Mouse (Mus musculus) embryonic fibroblast, embryonic 13.5 days (primary cell): ENCODE measurements around the gene Retn. TPM values are rescaled to one million over a fixed set of nuclear protein-coding genes. Genes with fewer than 3 reads are reported as not detected.

Experiments used
- H3K27ac ChIP-seq: 2 replicates; pipeline ENCODE4 v1.5.1; 2012; ENCODE audit warnings: low read length, control low read depth, inconsistent platforms; ENCODE audit not compliant: insufficient read depth
- H3K4me1 ChIP-seq: 2 replicates; pipeline ENCODE4 v1.6.1; 2011; ENCODE audit warnings: low read length; ENCODE audit not compliant: control insufficient read depth, insufficient read depth
- H3K4me3 ChIP-seq: 2 replicates; pipeline ENCODE4 v1.5.1; 2011; ENCODE audit warnings: mild to moderate bottlenecking, control low read depth, low read length; ENCODE audit not compliant: insufficient read depth
- CTCF ChIP-seq: IDR thresholded peaks from 2 replicates; pipeline ENCODE4 v1.5.1; 2011; ENCODE audit warnings: mild to moderate bottlenecking, control low read depth, low read length, moderate library complexity, borderline replicate concordance; ENCODE audit not compliant: insufficient read depth
- POLR2A ChIP-seq: IDR thresholded peaks from 2 replicates; pipeline ENCODE4 v1.6.1; 2011; ENCODE audit warnings: low read depth, mild to moderate bottlenecking, control low read depth, low read length, moderate library complexity
- polyA plus RNA-seq: library from polyadenylated mRNA; stranded (reverse); fragments of >200 nt; gene quantifications from 2 replicates; pipeline ENCODE4 v1.2.4, GENCODE M21; 2011; ENCODE audit warnings: low read depth; ENCODE audit not compliant: missing spikeins, insufficient read length

Retn gene
- polyA plus RNA-seq, 1 experiment: not detected

DNA sequence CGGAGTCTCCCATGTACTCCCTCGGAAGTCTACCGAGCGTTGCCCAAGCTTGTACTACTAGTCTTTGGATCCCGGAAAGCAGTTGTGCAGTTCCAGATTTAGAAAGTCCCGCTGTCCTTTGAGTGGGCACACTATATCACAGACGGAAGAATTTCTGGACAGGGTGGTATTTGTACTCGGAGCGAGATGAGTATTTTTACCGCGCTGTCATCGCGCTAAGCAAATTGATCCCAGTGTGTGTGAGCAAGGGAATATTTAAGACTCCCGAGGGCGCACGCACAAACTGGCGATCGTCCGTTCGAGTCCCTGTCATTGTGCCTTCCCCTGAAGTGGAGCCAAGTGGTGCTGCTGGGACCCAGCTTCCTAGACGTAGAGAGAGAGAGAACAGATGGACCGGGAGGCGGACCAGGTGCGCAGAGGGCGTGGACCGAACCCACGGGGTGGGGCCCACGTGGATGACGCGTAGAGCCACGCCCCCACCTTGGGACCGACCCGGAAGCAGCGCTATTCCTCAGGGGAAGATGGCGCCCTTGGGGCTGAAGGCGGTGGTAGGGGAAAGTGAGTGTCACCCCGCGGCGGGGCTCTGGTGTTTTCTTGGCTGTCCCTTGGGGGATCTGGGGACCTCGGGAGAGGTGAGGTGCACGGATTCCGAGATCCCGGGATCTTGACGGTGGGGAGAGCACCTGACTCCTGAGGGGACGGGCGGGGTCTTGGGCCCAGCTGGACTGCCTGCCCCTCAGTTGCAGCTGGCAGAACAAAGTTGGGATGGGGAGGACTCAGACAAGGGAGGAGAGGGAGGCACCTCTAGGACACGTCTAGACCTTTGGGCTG is 24.7 kb upstream of the Retn start, which contains the start of gene Stxbp2:
Gene Stxbp2 (plus strand): TSS at position 309 of the 831 bp plus-strand sequence.
- TF ChIP-seq CTCF: no peak
- TF ChIP-seq POLR2A: peak; percentile 54
- Histone ChIP-seq H3K27ac (no peak within 1 kb of the TSS), H3K4me3 (peak within 1 kb of the TSS; percentile 58)

DNA sequence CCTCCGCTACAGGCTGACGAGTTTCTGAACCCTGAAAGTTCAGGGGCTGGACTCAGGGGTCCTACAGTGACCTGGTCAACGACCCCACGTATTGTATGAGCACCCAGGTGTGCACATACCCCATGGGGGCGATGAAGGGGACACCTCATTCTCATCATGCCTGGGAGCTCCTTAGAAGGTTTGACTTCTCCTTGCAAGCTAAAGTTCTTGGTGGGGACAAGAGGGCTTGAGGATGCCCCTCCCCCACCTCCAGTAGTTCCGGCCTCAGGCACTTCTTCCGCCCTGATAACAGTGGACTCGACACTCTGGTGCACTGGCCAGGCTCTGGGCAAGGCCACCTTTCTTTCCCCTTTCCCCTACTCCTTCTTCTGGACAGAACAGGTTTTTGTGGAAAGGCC is 24.1 kb upstream of the Retn start:
- Histone ChIP-seq H3K4me3 (peak overlapping the region; percentile 58), H3K27ac (no peak overlapping the region), H3K4me1 (no peaks in the 10 kb centered on the region)
- TF ChIP-seq CTCF: no peak
- TF ChIP-seq POLR2A: no peak

More for the DNA sequence above, 24.7 kb upstream of the Retn start, which contains the start of gene Stxbp2:
- no peaks in the 10 kb centered on the region for H3K4me1 ChIP-seq

DNA sequence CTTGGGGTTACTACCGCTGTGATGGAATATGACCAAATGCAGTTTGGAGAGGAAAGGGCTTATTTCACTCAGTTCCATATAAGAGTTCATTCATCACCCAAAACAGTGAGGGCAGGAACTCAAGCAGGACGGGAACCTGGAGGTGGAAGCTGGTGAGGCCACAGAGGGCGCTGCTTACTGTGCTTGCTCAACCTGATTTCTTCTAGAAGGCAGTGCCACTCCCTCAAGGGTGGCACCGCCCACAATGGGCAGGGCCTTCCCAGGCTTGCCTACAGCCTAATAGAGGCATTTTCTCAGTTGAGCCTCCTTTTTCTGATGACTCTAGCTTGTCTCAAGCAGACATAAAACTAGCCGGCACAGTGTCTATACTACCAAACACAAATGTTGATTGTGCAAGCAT is 9.8 kb upstream of the Retn start:
- no peak for TF ChIP-seq POLR2A
- TF ChIP-seq CTCF: no peak
- Histone ChIP-seq H3K27ac (no peak overlapping the region), H3K4me1 (peaks cover 2% of the 10 kb centered on the region; the same call in 1 of the 2 replicates), H3K4me3 (no peak overlapping the region)

DNA sequence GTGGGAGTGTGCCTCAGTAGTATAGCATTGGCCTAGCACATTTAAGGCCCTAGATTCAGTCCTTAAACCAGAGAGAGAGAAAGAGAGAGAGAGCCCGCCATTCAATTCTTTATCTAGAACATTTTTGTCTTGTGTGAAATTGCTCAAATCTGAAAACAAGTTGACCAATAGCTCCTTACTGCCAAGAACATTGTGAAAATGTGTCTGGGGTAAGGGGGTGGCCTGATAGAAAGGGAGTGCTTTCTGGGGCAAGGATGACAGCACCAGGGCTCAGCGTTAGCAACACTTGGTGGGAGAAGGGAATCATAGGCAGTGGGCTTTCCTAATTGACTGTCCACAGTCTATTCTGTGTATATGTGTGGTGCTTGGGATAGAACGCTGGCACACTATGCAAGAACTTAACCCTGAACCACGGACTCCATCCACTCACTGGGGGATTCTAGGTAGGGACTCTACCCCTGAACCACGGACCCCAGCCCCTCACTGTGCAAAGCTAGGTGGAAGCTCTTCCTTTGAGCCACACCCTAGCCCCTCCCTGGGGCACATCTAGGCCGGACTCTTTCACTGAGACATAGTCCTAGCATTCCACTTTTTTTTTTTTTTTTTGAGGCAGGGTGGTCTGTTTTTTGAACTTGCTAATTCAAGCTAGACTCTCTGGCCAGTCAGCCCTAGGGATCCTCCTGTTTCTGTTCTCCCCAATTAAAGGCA is 8.6 kb upstream of the Retn start:
- H3K4me3 ChIP-seq: no peak overlapping the region
- no peak for TF ChIP-seq CTCF
- no peak for TF ChIP-seq POLR2A
- peaks cover 2% of the 10 kb centered on the region; the same call in 1 of the 2 replicates for H3K4me1 ChIP-seq
- H3K27ac ChIP-seq: no peak overlapping the region

GRCm38 (mm10) chr8:3647561-3647960 is 8.0 kb upstream of the Retn start:
- TF ChIP-seq CTCF (no peak), POLR2A (no peak)
- Histone ChIP-seq H3K4me3 (no peak overlapping the region), H3K4me1 (peaks cover 2% of the 10 kb centered on the region; the same call in 1 of the 2 replicates), H3K27ac (no peak overlapping the region)

DNA sequence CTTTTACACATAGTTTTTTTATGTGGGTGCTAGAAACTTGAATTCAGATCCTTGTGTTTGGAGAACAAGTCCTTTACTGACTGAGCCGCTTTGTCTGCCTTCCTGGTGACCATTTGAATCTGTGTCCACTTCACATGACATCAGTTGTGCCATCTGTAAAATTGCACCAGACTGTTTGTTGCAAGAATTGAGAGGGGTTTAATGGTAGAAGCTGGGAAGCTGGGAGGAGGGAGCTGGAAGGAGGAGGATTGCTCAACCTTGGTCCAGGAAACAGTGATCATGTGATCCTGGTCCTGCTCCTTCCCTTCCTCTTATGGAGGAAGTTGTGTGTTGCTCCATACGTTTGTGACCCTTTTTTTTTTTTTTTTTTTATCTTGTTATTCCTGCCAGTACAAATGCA is 7.3 kb upstream of the Retn start:
- no peak overlapping the region for H3K27ac ChIP-seq
- TF ChIP-seq CTCF (no peak), POLR2A (no peak)
- no peak overlapping the region for H3K4me3 ChIP-seq
- H3K4me1 ChIP-seq: peaks cover 2% of the 10 kb centered on the region; the same call in 1 of the 2 replicates

DNA sequence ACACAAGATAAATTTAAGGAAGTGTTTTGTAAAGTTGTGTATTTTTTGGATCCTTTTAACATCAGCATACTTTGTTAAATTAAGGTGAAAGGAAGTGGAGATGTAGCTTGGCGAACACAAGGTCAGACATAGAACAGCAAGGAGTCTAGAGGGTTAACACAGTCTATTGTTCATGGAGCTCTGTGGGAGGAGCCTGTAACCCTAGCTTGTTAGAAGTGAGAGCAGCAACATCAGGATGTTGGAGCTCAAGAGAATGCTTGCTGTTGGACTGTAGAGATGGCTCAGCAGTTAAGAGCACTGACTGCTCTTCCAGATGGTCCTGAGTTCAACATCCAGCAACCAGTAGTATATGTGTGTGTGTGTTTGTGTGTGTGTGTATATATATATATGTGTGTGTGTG is 6.6 kb upstream of the Retn start:
- TF ChIP-seq CTCF (no peak), POLR2A (no peak)
- Histone ChIP-seq H3K27ac (no peak overlapping the region), H3K4me1 (peaks cover 2% of the 10 kb centered on the region; the same call in 1 of the 2 replicates), H3K4me3 (no peak overlapping the region)

- Histone ChIP-seq H3K4me3 (no peak overlapping the region), H3K27ac (no peak overlapping the region), H3K4me1 (no peaks in the 10 kb centered on the region)
- TF ChIP-seq CTCF (no peak), POLR2A (no peak)
Measured at GRCm38 (mm10) chr8:3652845-3653244, 2.7 kb upstream of the Retn start.

DNA sequence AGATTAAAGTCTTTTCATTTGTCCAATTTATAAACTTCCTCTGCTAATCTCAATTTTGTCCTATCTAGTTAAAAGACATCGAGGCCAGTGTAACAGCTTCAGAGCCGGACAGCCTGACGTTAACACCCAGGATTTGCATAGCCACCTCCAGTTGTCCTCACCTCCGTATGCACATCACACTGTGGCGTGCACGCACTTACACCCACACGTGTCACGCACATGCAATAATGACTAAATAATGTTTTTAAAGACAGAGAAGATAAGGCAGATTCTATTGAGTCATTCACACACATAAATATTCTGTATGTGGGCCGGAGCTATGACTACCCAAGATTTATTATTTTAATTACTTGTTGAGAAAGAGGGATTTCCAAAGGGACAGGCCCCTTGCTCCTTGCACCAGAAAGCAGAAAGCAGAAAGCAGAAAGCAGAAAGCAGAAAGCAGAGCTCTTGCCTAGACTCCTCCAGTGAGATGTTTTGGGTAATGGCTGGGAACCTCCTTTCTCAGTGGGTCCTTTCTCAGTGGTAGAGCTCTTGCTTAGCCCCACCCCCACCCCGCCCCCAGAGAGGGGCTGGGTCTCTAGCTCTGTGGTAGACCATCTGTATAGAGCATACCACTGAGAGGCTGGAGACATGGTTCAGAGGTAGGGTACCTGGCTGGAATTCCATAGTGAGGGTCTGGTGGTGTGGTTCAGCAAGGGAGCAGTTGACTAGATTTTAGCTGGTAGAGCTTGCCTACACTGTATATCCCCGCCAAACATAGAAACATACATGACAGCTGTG is 653 bp upstream of the Retn start:
- no peak overlapping the region for H3K4me3 ChIP-seq
- no peak overlapping the region for H3K27ac ChIP-seq
- TF ChIP-seq CTCF (no peak), POLR2A (no peak)
- no peaks in the 10 kb centered on the region for H3K4me1 ChIP-seq
